Mouse (Mus musculus) naive thymus-derived CD4-positive, alpha-beta T cell, adult 2 months (primary cell): ENCODE data around the gene Cep89.

Experiments used
- DNase-seq: peaks from one replicate; pipeline ENCODE4 v3.0.0-alpha.2; 2011; ENCODE audit warnings: low read depth

Cep89 gene

GRCm38 (mm10) chr7:35486553-35486952 is 89.7 kb downstream of the Cep89 start:
- no peak for DNase-seq
